Comparison of ENCODE assay signal across 7 mouse cellular contexts in genomic region chr14:78383256-78383709, GRCm38 (mm10).
DNase-seq lines count a peak whose midpoint lies in the region; ATAC-seq and TF ChIP-seq lines count a peak whose summit lies in the region.

No protein-coding gene starts in this region.

- ATAC-seq in hindbrain, embryonic 15.5 days (ENCODE audit: low FRiP score, low read depth) = peak; percentile 98

- no peak overlapping the region for H3K27ac ChIP-seq in hindbrain, embryonic 15.5 days (replicated peaks)
- H3K27ac ChIP-seq in thymus, adult 2 months (ENCODE audit: control insufficient read depth, insufficient read depth, low read length) = no peak overlapping the region

- no peak for TF ChIP-seq CTCF in thymus, adult 2 months (IDR thresholded peaks at IDR 0.05; ENCODE audit: borderline replicate concordance, control insufficient read depth, extremely low read depth, insufficient read depth, low read length, poor library complexity)

- no peak for TF ChIP-seq POLR2A in thymus, adult 2 months (IDR thresholded peaks at IDR 0.05; ENCODE audit: control insufficient read depth, extremely low read depth, insufficient read depth, low read length, poor library complexity)

- H3K27me3 ChIP-seq in hindbrain, embryonic 15.5 days = no peaks in the 10 kb centered on the region
- no peaks in the 10 kb centered on the region for H3K27me3 ChIP-seq in thymus, adult 2 months (ENCODE audit: control insufficient read depth, insufficient read depth, low read length)

- no peak overlapping the region for H3K4me2 ChIP-seq in hindbrain, embryonic 15.5 days

- H3K36me3 ChIP-seq in hindbrain, embryonic 15.5 days = no peaks in the 10 kb centered on the region
- H3K36me3 ChIP-seq in thymus, adult 2 months (ENCODE audit: control insufficient read depth, insufficient read depth, low read length) = no peaks in the 10 kb centered on the region

- H3K4me1 ChIP-seq in hindbrain, embryonic 15.5 days (replicated peaks) = no peaks in the 10 kb centered on the region
- H3K4me1 ChIP-seq in thymus, adult 2 months (replicated peaks; ENCODE audit: control insufficient read depth, insufficient read depth, low read length) = peaks cover 15% of the 10 kb centered on the region

- DNase-seq in NIH3T3 (ENCODE audit: low read depth) = peak; percentile 56
- DNase-seq in adrenal gland, postnatal 14 days = peak; percentile 98
- DNase-seq in frontal cortex, adult 2 months (ENCODE audit: extremely low spot score in 1 of 2, low spot score in 1 of 2) = peak; percentile 81 to 89
- DNase-seq in left cerebral cortex, postnatal 36 days (ENCODE audit: low spot score in 2 of 2) = peak; percentile 80 to 84
- DNase-seq in ovary, postnatal 14 days (ENCODE audit: low spot score) = peak; percentile 79
- no peak for DNase-seq in thymus, adult 2 months

- H3K4me3 ChIP-seq in hindbrain, embryonic 15.5 days = no peak overlapping the region
- H3K4me3 ChIP-seq in thymus, adult 2 months (ENCODE audit: control insufficient read depth, insufficient read depth, low read length) = no peak overlapping the region

- intact Hi-C loops in left cerebral cortex, postnatal 36 days (cut with DNase I) = no loop called here

- 41% methylated on average over 8 of the region's 8 CpGs for WGBS in hindbrain, embryonic 15.5 days
- WGBS in thymus, adult 2 months = 40% methylated on average over 8 of the region's 8 CpGs

- H3K9ac ChIP-seq in hindbrain, embryonic 15.5 days = no peak overlapping the region

- H3K9me3 ChIP-seq in hindbrain, embryonic 15.5 days = no peaks in the 10 kb centered on the region
